Mouse (Mus musculus) gastrocnemius, postnatal 36 days (tissue): ENCODE measurements around the gene Mark1. TPM values are rescaled to one million over a fixed set of nuclear protein-coding genes. Genes with fewer than 3 reads are reported as not detected.
A peak's percentile ranks its signal among the peaks of the same experiment; 100 is the strongest.

Experiments used
- DNase-seq, 2 experiments: peaks; one replicate each; pipeline ENCODE4 v3.0.0; 2022
- intact Hi-C: fragments of 180-260 bp; cut with DNase I; formaldehyde crosslinking; loops from one replicate; pipeline ENCODE4 v1.15.1; 2025
- total RNA-seq, 2 experiments: library from RNA; stranded (reverse); gene quantifications; 2 replicates each; pipeline ENCODE4 v1.2.3; 2021

The Mark1 gene
- total RNA-seq, 2 experiments from 2014 or later, result 1.5 to 3.2 TPM

GRCm38 (mm10) chr1:184965682-184966360, 33.5 kb downstream of the Mark1 start:
- intact Hi-C loops, result loop anchor here (1.0 kb wide), 1 partner anchor 226 kb away; no protein-coding TSS in a partner anchor
- DNase-seq, result peak; percentile 32 to 41

GRCm38 (mm10) chr1:184963121-184963693, 36.2 kb downstream of the Mark1 start:
- no peak for DNase-seq
- intact Hi-C loops, result no loop called here

GRCm38 (mm10) chr1:184961853-184962252, 37.5 kb downstream of the Mark1 start:
- intact Hi-C loops, result no loop called here
- DNase-seq, result no peak

GRCm38 (mm10) chr1:184958818-184959217, 40.6 kb downstream of the Mark1 start:
- DNase-seq, result no peak
- intact Hi-C loops, result no loop called here

- intact Hi-C loops, result no loop called here
Measured at GRCm38 (mm10) chr1:184958388-184958787, 41.0 kb downstream of the Mark1 start.

GRCm38 (mm10) chr1:184951758-184952157, 47.6 kb downstream of the Mark1 start:
- intact Hi-C loops, result no loop called here
- no peak for DNase-seq

More at GRCm38 (mm10) chr1:184958388-184958787, 41.0 kb downstream of the Mark1 start:
- DNase-seq, result no peak

GRCm38 (mm10) chr1:184951057-184951456, 48.3 kb downstream of the Mark1 start:
- intact Hi-C loops, result no loop called here
- no peak for DNase-seq

GRCm38 (mm10) chr1:184938106-184938505, 61.3 kb downstream of the Mark1 start:
- DNase-seq, result no peak
- intact Hi-C loops, result no loop called here

- no peak for DNase-seq
- intact Hi-C loops, result no loop called here
Measured at GRCm38 (mm10) chr1:184935980-184936379, 63.4 kb downstream of the Mark1 start.

GRCm38 (mm10) chr1:184935490-184935889, 63.9 kb downstream of the Mark1 start:
- intact Hi-C loops, result no loop called here
- no peak for DNase-seq

GRCm38 (mm10) chr1:184931097-184931496, 68.3 kb downstream of the Mark1 start:
- intact Hi-C loops, result no loop called here
- no peak for DNase-seq

GRCm38 (mm10) chr1:184928382-184928781, 71.0 kb downstream of the Mark1 start:
- no peak for DNase-seq
- intact Hi-C loops, result no loop called here

GRCm38 (mm10) chr1:184927911-184928310, 71.5 kb downstream of the Mark1 start:
- DNase-seq, result no peak
- intact Hi-C loops, result no loop called here

GRCm38 (mm10) chr1:184922824-184923223, 76.5 kb downstream of the Mark1 start:
- intact Hi-C loops, result no loop called here
- peak; percentile 25 to 31 for DNase-seq

GRCm38 (mm10) chr1:184920057-184920456, 79.3 kb downstream of the Mark1 start:
- no peak for DNase-seq

GRCm38 (mm10) chr1:184918227-184918888, 81.0 kb downstream of the Mark1 start:
- intact Hi-C loops, result no loop called here
- no peak for DNase-seq

More at GRCm38 (mm10) chr1:184920057-184920456, 79.3 kb downstream of the Mark1 start:
- intact Hi-C loops, result no loop called here

GRCm38 (mm10) chr1:184912336-184912735, 87.0 kb downstream of the Mark1 start:
- no peak for DNase-seq
- intact Hi-C loops, result no loop called here

- intact Hi-C loops, result no loop called here
- DNase-seq, result no peak
Measured at GRCm38 (mm10) chr1:184911861-184912260, 87.5 kb downstream of the Mark1 start.

- intact Hi-C loops, result no loop called here
Measured at GRCm38 (mm10) chr1:184908558-184908957, 90.8 kb downstream of the Mark1 start.

GRCm38 (mm10) chr1:184905904-184906745, 93.2 kb downstream of the Mark1 start:
- intact Hi-C loops, result no loop called here
- no peak for DNase-seq

More at GRCm38 (mm10) chr1:184908558-184908957, 90.8 kb downstream of the Mark1 start:
- peak in 1 of 2 experiments; percentile 14 for DNase-seq

GRCm38 (mm10) chr1:184905371-184905770, 94.0 kb downstream of the Mark1 start:
- intact Hi-C loops, result no loop called here
- DNase-seq, result no peak
